Mouse (Mus musculus) 3T3-L1 (cell line): ENCODE measurements at regions not wholly inside any gene's neighbourhood (a gene's known extent, or its start where the extent isn't known, plus 50 kb on each side); places are given as distances from the start of the nearest gene placed in this dataset.

Source experiments
- DNase-seq: peaks from one replicate; pipeline ENCODE4 v3.0.0-alpha.2; 2015; ENCODE audit warnings: low read depth, low spot score

DNA sequence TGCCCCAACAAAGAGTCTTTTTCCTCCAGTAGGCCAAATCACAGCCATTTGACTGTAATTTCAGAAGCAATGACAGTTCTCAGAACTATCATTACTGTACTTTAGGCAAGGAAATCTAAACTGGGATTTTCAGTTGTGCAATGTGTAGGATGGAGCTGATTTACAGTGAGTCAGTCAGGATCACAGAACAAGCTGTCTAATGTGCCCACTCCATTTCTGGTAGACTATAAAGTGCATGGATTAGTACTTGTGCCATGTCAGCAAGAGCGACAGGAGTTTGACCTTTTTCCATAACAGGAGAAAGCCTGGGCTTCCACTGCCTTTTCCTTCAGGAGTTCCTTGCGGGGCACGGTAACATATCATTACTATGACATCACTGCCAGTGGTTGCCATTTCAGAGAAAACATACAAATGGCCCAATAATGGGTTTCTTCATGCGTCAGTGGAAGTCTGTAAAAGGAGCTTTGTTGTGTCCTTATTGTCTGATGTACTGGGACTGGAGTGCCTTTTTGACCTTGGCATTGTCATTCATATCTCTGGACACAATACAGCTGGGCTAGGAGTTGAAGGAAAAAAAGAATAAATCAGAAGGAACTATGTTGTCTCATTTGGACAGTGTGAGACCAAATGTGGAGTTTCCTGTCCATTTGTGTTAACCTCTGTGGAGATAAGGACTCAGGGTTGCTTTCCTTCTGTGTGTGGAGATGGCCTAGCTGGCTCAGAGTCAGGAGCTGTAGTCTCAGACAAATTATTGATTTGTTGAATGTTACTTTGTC is 271.5 kb upstream of the BC052040 start:
- peak; percentile 43 for DNase-seq

DNA sequence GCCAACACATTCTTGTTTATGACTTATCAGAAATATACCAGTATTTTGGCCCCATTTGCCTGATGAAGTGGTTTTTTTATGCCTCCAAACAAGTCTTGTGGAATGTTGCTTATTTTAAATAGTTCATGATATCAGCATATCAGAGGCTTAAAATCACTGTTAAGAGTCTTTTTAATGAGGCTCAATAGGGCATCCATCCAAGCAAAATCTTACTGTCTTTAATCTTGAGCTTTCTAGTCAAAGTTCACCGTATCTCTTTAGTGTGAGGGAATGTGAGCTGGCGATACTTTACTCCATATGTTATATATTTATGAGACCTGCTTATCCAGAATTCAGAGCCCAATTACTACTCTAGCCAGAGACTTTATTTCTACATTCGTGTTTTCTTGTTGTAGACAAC is 263.0 kb upstream of the BC052040 start:
- no peak for DNase-seq

DNA sequence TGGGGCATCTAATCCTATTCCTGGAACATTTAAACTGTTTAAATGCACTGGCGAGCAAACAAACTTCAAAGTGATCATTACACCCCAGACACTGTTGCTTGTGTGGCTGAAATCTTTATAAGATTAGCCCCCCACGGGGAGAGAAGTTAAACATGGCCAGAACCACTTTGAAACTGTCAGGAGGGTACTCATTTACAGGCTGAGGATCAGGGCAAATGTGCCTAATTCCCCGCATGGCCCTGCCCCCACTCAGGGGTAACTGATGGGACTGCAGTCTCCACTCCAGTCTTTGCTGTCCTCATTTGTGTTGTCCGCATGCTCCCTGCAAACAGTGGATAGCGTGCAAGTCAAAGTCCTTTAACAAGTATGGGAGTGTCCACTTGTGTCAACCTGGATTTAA is 258.9 kb upstream of the BC052040 start:
- no peak for DNase-seq

DNA sequence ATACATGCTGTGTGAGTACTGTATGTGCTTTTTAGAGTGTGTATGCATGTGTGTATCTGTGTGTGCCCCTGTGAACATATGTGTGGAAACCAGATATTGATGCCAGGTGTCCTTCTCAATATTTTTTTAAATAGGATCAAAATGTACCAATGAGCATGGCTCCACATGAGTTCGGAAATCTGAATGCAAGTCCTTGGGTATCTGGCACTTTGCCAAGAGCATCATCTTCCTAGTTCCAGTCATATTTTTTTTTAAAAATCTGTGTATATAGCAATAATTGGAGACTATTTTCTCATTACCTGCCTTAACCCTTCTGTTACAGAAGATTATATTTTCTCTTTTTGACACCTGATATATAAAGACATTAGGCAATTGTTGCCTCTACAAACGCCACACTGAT is 255.0 kb upstream of the BC052040 start:
- no peak for DNase-seq

DNA sequence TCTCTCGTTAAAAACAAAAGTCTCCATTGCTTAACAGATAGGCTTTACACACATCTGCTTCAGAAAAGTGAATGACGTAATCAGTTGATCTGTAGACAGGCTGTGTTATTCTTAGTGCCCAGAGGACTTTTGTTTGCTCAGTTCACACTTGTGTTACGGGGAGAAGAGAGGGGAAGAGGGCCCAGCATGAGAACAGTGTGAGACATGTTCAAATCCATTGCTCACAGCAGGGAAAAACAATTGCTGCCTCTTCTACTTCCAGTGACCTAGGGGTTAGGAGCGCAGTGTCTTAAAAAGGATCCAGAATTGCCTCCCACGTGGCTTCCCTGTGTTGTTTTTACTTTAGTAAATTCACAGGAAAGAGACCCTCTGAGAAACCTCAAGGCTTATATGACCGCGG is 243.3 kb upstream of the BC052040 start:
- DNase-seq, result no peak

DNA sequence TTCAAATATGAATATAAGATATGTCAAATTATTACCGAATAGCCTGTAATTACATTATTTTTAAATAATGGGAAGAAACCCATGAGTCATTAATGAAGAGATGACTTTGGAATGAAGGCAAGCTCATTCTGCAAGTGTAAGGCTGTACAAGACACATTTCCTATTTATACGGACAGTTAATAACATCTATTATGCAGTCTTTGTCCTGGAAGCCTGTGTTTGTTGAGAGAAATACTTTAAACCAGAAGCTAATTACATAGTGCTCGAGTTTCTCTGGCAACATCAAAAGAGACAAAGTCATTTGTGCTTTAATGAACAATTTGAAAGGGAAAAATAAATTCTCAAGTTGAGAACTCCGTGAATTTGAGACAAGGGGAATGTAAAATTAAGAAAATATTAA is 242.5 kb upstream of the BC052040 start:
- no peak for DNase-seq

DNA sequence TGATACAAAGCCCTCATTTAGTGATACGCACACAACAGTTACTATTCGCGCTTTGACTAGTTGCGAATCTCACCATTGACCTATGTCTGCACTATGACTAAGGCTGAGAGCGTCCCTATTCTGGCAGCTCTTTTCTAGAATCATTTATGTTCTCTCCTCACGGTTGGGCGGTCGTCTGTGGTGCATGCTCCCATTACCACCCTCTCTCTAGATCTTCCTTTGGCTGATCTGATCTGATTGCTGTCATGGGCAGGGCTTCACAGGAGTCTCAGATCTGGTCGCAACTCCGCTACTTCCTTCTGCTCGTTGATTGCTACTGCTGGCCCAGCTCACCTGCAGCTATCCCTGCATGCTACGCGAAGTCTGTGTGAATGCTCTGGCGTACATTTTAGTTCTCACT is 239.2 kb upstream of the BC052040 start:
- DNase-seq, result no peak

DNA sequence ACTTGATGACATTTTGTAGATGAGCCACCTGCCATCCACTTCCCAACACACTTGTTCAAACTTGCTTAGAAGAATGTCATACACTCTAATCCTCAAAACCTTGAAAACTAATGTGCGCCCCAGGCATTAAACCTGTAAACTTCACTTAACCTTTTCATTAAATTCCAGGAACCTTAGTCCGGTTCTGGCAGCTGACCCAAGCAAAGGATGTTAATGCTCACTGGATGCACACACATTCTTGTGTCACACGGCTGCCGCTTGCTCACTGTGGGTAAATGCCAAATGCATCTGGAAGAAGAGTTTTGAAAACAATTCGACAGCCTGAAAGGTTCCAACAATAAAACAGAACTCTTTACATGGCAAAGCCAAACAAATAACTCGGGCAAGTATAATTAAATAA is 235.0 kb upstream of the BC052040 start:
- peak; percentile 87 for DNase-seq

DNA sequence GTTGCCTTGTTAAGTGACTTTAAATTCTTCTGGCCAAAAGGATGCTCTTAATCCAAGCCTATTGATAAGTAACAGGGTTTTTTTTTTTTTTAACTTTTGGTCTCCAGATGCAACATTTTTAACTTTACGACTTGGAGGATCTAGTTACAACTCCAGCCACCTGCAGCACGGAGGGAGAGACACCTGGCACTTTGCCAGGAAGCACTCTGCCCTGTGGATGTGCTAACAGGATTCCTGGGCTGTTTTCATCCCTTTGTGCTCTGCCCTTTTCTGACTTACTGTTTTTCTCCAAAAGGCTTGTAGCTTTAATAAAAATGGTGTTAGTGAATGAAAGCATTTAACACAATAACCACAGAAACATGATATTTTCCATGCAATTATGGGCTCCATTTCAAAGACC is 233.3 kb upstream of the BC052040 start:
- peak; percentile 46 for DNase-seq

DNA sequence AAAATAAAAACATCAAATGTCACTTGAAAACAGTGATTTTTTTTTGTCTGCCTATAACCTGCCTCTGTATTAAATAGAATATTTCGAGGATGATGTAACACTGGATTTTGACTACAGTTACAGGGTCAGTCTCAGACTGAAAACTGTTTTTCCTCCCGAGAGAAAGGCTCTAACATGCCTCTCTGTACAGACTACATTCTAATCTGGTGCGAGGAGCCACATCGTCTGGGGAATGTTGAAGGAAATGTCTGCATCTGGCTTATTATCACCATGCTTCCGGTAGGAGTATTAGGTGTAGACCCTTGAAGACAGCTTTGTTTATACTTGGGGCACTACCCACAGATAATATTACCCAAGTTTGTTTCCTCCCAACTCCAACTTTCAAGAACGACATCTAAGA is 210.4 kb upstream of the BC052040 start:
- no peak for DNase-seq

DNA sequence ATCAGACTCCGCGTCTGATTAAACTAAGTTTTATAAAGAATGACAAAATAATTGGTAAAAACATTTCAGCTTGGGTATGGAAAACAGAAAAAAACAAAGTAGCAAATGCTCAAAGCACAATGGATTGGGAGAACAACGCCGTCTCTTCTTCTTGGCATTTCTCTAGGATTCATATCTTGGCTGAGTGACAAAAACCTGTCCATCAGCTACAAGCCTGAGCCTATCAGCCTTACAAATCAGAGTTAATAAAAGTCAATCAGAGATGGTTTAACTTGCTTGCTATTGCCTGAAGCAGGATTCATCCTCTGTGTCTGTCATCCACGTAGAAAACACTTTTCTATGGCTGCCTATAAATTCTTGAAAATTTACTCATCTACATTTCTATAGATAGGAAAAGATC is 206.2 kb upstream of the BC052040 start:
- DNase-seq, result no peak

DNA sequence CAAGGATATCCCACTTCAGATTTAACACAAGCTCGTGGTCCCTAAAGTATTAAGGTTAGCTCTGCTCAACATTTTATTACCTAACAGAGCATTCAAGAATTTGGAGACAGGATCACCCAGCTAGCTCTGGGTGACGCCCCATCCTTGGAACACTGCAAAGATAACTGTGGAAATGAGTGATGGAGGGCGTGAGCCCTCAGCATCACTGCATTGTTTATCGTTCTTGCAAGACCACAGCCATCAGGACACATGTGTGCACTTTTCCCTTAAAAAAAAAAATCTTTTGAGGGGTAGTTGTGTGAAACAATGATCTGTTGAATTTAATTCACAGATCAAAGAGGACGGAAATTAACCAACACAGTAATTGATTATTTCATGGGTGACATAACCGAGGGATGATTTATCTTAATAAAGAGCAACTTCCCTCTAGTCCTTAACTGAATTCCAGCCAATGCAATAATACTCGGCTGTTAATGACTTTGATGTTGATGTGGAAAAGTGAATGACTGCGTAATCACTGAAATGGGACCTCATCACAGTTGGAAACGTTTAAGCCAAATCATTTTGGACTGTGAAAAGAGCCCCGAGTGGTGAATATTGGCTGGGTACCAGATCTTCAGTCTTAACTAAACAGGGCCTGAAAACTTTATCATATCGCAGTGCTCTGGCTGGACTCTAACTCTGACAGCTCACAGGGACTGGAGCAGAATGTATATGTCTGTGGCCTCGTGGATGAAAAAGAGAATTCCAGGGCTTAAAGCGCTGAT is 196.9 kb upstream of the BC052040 start:
- peak; percentile 42 for DNase-seq

DNA sequence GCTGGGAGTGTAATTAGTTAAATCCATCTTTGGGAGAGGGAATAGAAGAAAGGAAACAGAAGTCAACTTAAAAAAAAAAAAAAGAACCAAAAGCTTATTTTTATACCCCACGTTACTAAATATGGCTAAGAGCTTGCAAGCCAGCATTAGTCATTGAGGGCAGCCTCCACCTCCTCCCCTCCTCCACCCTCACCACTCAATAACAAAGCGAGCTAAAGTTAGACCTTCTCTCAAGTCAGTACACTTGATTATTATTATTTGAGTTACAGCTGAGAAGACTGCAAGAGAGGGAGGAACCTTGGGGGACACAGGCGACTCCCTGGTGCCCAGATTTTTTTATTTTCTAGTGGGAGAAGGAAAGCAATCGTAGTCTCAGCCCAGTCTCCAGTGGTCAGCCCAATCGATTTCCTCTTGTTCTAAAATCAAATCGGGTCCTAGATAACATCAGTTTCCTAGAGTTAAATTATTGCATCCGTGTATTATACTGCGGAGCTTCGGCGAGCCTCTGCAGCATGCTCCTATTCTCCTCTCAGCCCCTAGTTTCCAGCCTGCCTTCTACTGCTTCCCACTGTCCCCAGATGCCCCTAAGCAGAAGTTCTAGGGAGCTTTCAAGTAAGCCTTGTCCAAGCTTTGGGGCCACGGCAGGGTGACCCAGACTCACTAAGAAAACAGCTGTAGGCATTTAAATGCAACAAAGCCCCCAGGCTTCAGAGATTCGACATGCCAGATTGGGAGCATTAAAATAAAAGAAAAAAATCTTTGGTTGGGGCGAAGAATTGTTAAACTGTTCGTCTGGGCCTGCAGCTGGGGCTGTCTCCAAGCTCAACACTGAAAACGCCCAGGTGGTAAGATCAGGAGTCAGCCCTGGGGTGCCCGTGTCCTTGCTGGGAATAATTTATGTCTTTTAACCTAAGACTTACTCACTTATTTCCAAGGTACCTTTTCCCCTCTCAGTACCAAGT is 196.0 kb upstream of the BC052040 start:
- peak; percentile 48 for DNase-seq

DNA sequence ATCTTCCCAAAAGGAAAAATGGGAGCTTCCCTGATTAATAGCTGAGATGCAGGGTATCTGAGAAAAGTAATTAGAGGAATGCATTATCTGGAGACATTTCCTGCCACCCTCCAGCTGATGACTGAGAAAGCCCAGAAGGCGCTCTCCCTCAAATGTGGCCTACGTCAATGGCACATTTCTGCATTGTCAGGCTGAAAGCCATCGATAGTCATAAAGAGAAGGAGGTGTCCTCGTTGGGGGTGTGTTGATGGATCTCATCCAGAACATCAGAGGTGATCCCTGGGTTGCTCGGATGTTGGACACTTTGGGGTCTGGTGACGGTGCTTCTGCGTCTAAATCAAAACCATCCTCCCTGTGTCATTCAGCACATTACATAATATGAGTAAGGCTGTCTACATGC is 189.9 kb upstream of the BC052040 start:
- DNase-seq, result no peak

DNA sequence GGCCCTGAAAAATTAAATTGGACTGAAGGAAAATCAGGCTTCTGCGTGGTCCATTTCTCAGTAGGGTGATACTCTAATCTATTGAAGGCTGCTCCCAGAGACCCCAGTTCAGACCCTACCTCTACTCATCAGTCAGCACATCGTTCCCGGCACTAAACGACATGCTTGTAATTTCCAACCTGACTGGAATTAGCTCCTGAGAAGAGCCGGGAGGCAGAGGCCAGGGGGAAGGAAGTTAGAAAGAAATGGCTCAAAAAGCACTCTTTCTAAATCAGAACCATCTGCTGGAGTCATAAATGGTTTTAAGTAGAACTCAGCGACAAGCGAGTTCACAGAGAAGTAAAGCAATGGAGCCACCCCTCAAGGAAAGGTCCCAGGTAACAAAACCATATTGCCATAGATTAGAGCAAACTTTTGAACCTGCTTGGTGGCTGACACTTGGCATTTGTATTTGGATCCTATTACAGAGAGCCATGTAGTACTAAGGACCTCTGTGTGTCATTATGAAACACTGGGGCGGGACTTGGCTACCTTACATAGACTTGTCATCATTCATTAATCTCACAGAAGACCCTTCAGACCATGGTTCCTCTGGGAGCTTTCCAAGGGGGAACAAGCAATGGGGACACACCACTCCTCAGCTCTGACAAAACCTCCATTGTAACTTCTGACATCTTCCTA is 189.3 kb upstream of the BC052040 start:
- peak; percentile 24 for DNase-seq

DNA sequence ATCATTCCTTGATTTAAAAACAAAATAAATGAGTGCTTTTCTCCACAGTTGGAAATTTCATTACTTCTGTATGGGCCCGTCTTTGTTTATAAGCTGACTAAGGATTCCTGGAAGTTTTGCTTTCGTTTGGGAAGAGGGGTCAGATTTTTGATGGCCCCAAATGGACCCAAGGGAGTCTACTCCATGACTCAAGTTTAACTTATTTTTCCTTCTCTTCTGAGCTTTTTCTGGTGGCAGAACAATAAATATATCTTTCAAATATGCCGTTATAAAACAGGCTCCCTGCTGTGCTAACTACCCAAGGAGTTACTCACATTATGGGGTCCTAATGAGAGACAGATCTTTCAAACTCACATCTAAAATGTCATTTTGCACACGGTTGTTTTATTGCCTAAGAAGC is 187.4 kb upstream of the BC052040 start:
- peak; percentile 75 for DNase-seq

DNA sequence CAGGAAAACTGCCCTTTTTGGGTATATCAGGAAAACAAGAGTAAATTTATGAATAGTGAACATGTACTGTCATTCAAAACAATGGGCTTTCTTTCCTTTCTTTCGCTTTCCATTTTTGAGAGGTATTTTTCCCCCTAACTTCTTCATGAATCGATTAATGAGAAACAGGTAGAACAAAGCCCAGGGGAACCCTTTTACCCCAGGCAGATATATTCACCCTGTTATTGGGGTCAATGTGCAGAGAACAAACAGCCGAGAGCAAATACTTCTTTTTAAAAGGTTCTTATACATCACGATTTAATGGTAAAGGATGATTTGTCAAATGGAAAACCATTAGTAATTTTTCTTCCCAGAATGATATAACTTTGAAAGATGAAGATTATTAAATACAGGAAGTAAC is 183.0 kb upstream of the BC052040 start:
- DNase-seq, result no peak

DNA sequence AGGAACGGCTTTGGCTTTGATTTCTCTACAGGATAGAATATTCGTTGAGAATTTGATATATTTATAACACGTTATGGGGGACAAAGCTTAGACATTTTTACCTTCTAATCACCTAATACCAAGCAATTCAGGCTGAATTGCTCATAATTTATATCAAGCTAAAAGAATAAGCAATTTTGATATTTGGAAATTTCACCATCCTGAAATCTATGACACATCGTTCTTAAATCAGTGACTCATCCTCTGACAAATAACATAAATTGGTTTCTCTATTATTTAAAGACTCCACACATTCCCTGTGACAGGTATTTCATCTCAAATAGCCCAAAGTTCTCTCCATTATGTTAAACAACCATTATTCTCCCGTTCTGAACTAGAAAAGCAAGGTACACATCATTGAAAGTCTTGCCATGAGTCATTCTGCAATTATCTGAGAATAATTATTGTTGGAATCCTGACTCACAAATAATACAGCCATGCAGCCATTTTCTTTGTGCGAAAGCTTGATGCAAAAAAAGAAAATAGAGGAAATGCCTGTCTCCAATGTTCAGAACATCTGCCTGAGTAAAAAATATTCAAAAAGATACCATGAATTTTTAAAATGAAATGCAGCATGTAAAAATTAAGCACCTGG is 182.3 kb upstream of the BC052040 start:
- DNase-seq, result peak; percentile 37

DNA sequence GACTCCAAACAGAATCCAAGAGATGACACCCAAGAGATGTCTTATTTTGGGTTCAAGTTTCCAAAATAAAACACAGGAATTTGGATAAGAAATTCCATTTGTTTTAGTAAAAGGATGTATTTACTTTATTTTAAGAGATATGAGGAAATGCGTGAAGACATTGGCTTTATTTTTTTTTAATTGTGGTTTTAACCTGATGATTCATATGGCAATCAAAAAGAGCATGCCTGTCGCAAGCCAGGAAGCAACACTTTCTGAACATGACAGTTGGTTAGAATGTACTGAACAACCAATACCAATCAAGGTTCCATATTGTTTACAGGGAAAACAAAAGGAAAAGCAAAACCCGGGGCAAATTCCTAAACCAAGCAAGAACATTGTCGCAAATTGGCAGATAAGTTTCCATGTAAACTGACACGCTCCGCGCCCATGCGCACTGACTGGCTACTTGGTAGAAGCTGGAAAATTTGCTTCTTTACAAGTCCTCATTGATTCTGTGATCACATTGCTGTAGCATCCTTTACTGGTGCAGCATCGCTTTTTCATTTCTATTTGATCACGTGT is 181.4 kb upstream of the BC052040 start:
- peak; percentile 52 for DNase-seq

DNA sequence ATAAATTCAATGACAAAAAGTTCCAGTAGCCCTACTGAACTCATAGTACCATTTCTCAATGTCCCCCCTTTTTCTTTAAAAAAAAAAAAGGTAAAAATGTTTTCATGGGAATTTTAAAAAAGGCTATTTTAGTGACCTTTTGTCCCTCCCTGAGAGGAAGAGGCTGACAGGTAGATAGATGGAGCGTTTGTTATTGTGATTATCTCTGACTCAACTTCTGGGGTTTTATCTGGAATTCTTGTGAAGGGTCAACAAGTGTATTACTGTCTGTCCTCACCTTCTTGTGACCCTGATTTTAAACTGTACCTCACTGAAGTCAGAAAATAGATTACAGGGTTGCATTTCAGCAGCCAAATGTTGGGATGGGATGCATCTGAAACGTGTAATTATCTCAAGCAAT is 179.3 kb upstream of the BC052040 start:
- peak; percentile 26 for DNase-seq

DNA sequence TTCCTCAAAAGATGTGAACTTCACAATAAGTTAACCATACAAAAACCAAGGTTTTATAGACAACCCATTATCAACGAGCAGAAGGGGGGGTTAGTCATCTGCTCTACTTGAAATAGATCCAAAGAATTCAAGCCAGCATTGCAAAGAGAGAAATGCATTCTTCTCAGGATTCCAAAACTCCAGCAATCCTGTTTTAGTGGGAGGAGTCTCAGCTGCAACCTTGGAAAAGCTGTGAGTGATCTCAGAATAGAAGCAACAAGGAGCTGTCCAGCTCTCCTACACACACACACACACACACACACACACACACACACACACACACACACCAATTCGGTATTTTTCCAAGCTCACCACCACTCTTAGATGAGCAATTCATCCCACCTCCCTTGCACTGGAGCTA is 149.0 kb upstream of the BC052040 start:
- peak; percentile 55 for DNase-seq
